Mouse (Mus musculus): Measurements from ENCODE around the gene Pgf. TPM values are rescaled to one million over a fixed set of nuclear protein-coding genes. Genes with fewer than 3 reads are reported as not detected.
A peak's percentile ranks its signal among the peaks of the same experiment; 100 is the strongest.

The Pgf gene
- total RNA-seq, 2 experiments from 2014 or later, result 4.5 to 5.5 TPM

DNA sequence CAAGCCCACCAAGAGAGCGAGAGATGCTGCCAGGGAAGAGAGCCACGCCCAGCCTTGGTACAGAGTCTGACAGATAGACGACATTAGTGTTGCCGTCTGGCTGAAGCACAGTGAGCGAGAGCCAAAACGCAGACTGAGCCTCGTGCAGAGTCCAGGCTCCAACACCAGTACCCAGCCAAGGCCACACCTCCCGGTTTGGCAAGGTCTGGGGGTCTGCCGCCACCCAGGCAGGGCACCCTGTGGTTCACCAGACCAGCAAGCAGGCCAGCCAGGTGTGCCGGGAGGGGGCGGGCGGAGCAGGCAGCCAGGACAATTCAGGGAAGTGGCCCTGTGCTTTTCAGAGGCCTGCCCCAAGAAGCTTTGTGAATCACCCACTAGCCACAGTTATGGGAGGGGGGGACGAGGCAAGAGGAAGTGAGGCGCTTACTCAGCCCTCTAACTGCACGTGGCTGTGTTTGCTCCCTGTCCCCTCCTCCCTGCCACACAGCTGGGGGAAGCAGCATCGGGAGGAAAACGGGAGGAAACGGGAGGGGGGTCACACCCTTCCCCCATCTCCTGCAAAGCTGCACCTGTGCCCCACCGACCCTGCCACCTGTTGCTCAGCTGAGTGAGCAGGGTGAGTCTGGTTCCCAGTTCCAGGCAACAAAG, 15.0 kb upstream of the Pgf start:
- no peak for DNase-seq (ENCODE audit: low spot score in 2 of 2)

DNA sequence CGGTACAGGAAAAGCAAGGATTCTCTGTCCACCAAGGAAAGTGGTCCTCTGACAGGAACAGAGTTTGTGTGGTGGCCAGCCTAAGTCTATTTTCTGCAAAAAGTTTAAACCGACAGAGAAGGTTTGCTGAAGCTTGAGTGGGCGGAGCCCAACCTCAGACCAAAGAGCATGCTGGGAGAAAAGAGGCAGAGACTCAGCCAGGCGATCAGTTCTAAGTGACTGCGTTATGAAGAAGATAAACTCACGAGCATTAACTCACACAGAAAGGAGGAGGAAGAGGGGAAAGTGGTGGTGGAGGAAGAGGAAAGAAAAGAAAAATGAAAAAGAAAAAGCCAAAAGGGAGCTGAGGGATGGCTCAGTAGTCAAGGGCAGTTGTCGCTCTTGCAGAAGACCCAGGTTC, 12.7 kb upstream of the Pgf start:
- DNase-seq (ENCODE audit: low spot score in 2 of 2), result no peak

DNA sequence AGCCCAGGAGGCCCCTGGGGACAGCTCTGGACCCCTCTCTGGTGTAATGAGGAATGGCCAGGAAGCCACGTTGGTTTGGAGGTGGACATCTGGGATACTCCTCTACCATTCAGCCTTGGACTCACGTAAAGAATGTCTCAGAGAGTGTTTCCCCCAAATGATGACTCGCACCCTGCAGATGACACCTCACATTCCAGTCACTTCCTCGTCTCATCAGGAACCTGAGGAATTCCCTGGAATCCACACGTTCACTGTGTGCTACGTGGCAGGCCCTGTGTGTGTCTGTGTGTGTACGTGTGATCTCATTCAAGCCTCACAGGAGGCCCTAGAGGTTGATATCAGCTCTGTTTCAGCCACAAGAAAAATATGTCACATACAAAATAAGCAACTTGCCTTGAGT, 8.8 kb upstream of the Pgf start:
- no peak for DNase-seq (ENCODE audit: low spot score in 2 of 2)

DNA sequence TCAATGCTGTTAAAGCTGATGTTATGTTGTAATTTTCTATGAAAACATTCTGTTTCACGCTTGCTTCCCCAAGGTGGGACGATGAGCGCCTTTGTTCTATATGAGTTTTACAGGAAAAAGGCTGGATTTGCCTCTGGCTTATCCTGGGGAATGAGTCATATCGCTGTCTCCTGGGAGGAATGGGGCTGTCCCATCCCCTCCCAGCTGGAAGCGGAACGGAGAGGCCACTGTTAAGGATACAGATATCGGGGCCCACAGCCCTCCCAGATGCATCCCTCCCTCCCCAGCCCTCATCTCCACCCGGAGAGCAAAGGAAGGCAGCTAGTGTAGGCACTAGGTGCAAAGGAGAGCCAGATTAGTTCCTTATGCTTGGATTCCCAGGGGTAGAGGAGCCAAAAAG, 8.2 kb upstream of the Pgf start:
- no peak for DNase-seq (ENCODE audit: low spot score in 2 of 2)

DNA sequence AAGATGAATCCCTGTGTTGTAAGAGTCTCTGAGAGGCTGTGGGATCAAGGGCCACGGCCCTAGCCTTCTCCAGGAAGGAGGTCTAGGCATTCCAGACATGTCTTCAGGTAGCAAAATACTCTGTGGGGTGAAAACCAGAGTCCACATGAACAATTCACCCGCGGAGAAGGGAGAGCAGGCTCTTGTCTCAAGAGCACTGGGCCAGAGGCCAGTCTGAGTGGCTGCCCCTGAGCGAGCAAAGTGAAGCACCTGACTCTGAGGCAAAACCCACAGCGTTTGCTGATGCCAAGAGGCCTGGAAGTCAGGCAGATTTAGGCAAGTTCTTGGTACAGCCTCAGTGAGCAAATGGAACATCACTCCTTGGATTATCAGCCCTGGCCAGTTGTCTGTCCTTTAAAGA, 6.5 kb upstream of the Pgf start:
- no peak for DNase-seq (ENCODE audit: low spot score in 2 of 2)

DNA sequence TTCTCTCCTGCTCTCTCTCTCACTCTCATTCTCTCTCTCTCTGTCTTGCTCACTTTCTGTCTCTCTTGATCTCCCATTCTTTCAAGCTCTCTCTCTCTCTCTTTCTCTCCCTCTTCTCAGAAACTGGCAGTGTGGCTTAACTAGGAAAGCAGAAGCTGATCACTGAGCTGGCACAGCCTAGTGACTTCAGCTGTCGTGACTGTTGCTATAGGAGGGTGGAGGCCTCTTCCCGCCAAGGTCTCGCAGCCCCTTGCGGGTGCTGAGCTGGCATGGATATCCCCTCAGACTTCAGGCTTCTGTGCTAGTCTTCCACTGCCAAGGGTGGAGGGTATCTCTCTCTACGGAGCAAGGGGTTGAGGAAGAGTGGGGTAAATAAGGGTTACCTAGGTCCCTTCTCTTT, 5.3 kb upstream of the Pgf start:
- no peak for DNase-seq (ENCODE audit: low spot score in 2 of 2)

DNA sequence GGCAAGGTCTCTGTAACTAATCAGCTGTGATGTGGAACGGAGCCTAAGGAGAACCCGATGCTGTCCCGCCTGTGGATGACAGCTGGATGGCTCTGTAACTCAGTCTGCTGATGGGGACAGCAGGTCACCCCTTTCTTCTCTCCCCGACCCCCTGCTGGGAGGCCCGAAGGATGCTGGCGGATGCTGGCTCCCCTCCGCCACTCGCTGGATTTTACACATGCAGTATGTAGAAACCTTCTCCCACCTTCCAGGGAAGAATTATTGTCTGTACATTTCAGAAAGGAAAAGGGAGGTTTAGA, 4.7 kb upstream of the Pgf start:
- no peak for DNase-seq (ENCODE audit: low spot score in 2 of 2)

DNA sequence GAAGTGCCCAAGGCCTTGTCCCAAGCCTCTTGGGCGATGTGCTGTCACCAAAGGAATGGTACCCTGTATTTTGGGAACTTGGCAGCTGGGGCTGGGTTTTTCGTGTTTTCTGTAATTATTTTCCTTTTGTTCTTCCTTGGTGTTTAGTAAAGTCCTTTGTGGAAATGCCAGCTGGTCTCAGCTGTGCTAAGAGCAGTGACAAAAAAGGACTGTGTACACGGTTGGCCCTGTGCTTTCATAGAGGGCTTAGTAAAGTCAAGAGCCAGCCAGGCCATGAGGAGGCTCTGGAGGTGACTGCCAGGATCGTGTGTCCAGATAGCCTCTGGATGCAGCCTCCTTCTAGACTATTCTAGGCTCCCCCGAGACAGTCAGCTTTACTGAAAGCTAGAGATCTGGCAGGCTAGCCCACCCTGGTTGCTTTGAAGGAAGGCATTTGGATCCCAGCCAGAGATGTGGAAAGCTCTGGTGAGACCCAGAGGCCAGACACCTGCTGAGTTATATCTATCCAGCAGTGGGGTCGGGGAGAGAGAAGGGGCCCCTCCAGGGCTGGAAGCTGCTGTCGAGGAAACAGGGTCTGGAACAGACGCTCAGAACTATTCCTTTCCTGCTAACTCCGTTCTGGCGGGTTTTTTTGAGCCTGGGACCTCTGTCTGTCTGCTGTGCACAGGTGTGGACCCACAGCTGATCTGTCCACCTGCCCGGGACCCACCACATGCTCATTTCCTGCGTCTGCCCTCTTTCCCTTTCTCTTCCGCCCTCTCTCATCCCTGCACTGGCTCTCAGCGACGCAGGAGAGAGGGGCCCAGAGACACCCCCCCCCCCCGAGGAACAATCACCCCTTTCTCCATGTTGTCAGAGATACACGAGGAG, 4.1 kb upstream of the Pgf start:
- DNase-seq (ENCODE audit: low spot score in 2 of 2), result no peak

DNA sequence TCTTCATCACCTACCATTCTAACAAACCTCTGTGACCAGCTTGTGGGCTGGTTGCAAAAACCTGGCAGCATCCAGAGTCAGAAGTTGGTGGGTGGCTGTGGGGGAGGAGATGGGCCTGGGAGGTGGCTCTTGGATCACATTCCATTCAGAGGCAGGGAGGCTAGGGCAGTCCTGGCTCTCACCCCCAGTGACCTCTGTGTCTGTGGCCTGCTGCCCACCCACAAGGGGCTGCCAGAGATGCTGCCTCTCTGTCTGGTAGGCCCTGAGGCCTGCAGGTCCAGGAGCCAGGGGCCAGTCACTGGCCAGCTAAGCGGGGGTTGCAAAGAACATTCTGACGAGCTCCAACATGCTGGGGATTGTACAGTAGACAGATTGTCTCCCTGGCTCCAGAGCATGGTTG, 704 bp upstream of the Pgf start:
- DNase-seq (ENCODE audit: low spot score in 2 of 2), result no peak

DNA sequence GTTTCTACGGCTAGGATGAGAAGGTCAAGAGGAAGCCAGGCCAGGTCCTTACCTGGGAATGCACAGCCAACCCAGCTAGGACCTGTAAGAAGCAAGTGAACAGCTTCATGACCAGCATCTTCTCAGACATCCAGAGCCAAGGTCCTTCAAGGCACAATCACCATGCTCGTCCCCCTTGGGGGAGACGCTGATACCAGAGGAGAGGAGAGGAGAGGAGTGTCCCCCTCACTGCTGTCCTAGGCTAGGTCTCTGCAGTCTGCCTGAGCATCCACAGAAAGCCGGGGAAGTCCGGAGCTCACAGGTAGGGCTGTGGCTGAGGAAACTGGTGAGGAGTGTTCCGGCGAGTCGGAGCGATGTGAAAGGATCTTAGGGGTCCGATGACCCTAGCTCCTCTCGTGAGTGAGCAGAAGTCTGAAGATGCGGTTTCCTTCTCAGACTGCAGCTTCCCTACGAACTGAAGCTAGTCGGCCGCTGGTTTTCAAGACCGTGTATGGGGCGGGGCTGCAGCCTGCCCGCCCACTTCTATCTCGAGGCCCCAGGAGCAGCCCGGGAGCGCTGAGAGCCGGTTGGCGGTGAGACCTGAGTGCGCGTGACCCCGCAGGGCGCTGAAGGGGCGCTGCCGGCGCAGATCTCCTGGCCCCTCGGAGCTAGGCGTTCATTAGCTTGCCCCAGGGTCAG, 605 bp downstream of the Pgf start:
- no peak for DNase-seq (ENCODE audit: low spot score in 2 of 2)

DNA sequence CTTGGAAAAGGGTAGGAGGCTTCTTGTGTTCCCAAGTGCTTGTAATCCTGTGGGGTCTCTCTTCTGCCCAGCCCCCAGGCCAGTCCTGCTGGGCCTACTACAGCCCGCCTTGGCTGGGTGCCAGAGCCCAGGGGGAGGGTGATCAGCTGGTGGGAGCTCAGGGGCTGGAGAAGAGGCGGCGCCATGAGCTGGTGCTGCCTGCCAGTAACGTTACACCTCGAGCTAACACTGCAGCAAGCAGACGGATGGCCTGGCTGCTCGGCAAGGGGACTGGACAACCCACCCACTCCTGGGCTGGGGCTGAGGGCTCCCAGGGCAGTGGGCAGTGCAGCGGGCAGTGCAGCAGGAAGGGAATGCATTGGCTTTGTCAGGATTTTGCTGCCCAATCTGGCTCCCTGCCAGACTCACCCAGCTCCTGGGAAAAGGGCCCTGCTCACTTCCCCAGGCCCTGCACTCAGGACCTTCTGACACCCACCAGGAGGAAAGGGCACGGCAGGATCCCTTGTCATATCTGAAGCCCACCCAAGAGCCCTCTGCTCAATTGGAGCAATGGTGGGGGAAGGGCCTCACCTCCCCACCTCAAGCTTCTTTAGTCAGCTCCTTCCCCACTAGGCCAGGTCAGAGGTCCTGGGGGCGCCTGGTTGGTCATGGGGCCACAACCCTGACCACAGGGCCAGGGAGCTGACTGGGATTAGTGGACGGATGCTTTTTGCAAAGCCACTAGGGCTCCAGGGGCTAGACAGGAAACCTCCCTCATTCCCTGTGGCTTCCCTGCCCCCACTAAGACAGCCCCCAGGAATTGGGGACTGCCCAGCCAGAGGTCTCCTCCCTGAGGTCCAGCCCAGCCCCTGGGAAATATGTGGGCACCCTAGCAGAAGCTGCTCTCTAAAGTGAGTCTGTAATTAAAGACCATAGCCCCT, 1.4 kb downstream of the Pgf start:
- DNase-seq (ENCODE audit: low spot score in 2 of 2), result no peak

DNA sequence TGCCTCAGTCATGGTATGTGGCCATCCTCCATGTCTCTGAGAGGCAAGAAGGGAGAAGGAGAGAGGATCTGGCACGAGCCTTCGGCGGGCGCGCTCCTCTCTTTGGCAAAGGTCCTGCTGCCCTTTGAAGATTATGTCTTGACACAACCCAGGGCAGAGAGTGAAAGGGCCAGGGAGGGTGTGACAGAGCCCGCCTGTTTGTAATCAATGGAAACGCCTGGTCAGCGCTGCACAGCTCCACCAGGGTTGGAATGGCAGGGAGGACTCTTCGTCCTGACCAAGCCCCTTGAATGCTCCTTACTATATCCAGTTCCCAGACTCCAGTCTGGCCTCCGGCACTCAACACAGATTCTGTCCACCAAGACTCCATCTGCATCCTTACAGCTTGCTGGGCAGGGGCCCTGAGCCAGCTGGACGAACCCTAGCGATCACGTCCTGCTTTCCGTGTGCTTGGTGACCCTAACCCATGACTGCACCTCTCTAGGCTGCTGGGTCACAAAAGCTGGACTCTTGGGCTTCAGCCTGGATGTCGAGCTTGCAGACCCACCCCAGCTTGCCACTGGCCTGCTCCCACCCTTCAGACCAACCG, 2.4 kb downstream of the Pgf start:
- no peak for DNase-seq (ENCODE audit: low spot score in 2 of 2)

DNA sequence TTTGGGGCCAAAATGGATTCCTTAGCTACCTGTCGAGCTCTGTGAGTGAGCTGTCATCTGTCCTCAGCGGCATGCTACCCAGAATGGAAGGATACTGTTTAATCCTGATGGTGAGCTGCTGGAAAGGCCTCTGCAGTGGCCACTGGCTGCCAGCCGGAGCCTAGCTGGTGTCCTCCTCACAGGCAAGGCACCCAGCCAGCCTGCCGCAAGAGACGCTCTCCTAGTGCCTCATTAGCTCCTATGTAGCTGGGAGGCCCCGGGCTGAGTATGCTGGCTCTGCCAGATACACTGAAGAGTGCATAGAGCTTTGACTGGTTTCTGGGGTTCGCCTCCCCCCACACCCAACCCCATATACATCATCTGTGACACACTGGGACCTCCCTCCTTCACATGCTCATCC, 3.6 kb downstream of the Pgf start:
- DNase-seq (ENCODE audit: low spot score in 2 of 2), result no peak

DNA sequence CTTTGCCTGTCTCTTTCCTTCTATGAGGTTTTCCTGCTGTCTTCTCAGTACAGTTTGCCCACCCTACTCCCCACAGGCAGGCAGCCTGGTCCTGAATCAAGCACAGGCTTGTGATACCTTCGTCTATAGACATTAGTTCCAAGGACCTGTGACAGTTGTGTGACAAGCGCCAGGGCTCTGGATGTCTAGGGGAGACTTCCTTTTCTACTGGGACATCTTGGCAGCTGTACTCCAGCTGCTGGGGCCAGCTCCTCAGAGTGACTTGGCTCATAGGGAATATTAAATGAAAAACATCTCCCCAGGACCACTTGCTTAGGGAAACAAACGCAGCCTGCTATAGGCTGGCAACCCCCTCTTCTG, 6.7 kb downstream of the Pgf start:
- DNase-seq (ENCODE audit: low spot score in 2 of 2), result no peak

DNA sequence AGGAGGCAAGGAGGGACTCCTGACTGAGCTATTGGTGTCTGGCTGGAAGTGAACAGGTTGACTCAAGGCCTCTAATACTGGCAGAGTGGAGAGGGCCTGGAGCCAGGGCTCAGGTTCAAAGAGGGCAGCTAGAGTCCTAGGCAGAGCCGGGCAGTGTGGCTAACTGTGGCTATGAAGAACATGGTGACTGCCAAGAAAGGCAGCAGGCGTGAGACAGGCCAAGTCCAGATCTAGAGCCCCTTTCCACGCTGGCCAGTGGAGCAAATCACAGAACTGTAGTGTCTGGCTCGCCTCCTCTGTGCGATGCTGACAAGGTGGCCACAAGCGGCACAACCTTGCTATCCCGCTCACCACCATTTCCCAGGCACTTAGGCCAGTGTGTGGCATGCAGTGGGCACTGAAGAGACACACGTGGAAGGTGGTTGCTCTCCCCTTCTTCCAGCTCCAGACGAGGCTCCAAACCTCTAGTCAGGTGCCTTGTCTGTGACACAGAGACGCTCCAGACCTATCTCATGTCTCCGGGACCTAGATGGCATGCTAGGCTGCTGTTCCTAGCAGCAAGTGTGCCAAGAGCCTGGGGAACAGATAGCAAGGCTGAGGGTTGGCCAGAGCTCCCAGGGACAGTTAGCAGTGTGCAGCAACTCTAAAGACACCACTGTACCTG, 7.2 kb downstream of the Pgf start:
- DNase-seq (ENCODE audit: low spot score in 2 of 2), result no peak

DNA sequence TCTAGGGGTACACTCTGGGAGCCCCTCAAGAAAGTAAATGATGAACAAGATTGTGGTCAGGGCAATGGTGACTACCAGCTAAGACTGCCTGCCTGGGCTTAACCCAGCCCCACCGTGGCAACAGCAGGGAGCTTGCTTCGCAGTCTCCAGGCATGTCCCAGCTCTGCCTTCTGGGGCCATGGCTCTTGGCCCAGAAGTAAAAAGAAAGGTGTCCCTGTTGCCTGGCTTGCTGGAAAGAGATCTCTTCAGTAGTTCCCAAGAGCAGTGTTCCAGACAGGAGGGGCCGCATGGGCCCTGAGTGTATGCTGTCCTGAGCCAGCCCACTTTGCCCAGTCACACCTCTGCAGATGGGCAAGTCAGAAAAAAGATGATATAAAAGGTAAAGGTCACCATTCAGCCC, 7.7 kb downstream of the Pgf start:
- no peak for DNase-seq (ENCODE audit: low spot score in 2 of 2)

DNA sequence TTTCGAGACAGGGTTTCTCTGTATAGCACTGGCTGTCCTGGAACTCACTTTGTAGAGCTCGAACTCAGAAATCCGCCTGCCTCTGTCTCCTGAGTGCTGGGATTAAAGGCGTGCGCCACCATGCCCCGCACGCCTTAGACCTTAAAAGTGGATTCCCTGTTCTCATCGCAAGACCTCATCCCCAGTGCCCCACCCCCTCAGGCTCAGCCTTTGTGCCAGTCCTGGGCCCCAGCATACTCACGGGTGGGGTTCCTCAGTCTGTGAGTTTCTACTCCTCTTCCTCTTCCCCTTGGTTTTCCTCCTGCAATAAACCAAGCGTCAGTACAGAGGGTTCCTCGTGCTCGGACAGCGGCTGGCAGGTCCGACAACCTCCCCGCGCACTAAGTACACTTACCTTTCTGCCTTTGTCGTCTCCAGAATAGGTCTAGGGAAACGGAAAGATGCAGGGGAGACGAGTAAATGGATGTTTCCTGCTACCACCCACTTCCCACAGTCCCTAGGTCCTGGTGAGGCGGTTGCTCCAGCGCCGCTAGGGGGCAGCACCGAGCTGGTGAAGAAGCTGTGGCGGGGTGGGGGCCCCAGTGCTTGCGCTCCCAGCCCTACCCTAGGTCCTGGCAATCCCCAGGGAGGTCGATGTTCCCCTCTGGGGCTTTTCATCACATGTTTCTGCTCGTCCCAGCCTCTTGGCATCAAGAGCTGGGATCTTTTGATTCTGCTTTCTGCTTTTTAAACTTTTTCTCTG, 8.3 kb downstream of the Pgf start:
- DNase-seq (ENCODE audit: low spot score in 2 of 2), result peak; percentile 71 to 86

DNA sequence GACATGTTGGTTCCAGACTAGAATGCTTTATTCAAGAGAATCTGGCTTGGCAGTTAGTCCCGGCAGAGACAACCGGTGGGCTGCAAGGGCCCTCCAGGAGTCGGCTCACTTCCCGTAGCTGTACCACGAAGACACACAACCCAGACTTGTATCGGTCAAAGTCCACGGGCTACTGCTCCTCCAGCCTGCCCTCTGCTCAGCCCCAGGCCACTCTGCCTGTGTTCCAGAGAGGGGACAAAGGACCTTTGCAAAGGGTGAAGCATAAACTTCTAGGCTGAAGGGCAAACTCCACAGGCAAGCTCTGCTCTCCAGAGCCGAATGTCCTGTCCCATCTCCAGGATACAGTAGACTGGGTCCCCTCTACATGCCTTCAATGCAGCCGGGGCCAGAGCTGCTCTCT, 11.0 kb downstream of the Pgf start:
- DNase-seq (ENCODE audit: low spot score in 2 of 2), result no peak

DNA sequence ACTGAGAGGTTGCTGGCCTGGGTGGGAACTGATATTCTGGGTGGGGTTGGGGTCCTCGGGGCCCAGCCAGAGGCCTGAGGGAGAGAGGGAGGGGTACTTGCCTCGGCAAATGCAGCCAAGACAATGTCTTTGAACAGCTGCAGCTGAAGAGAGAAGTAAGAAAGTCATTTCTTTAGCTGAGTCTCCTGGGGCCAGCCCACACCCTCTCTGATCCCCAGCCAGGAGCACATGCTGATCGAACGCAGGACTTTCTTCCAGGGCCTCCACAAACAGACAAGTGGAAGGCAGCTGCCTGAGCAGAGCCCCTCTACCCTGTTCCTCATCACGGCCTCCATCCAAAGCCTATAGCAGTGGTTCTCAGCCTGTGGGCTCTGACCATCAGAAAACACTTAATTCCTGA, 12.6 kb downstream of the Pgf start:
- DNase-seq (ENCODE audit: low spot score in 2 of 2), result no peak

DNA sequence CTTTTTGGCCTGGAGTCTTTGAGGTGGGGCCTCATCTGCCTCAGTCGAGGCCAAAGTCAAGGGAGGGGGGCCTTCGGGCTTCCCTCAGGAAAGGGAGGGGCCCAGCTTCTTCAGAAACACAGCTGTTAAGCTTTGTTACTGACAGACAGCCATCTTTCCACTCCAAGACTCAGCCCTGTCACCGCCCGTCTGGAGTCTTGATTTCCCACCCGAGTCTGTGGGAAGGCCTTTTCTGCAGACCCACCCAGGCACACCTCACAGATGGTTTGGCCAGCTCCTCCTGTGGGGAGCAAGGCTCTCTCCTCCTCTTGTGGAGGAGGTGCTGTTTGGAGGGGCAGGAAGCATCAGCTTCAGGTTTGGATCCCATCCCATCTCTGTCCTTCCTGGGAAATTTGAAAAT, 18.0 kb downstream of the Pgf start:
- DNase-seq (ENCODE audit: low spot score in 2 of 2), result no peak

Data from layer of hippocampus, adult 18-20 months (tissue).